Mouse (Mus musculus) lung, embryonic 14.5 days (tissue): ENCODE measurements around the gene Tubg1. TPM values are rescaled to one million over a fixed set of nuclear protein-coding genes. Genes with fewer than 3 reads are reported as not detected.

ENCODE experiments used
- ATAC-seq: fragments of 200-750 bp; cut with Nextera tagmentation; 2 replicates; pipeline ENCODE4 v1.8.0; 2017; ENCODE audit warnings: mild to moderate bottlenecking, moderate TSS enrichment, moderate library complexity; ENCODE audit not compliant: insufficient read depth
- DNase-seq: peaks from one replicate; pipeline ENCODE4 v3.0.0-alpha.2; 2015
- H3K27ac ChIP-seq: fragments of 300-500 bp; sonication (generic); 2 replicates; pipeline ENCODE4 v1.5.1; 2014; ENCODE audit warnings: low read depth, mild to moderate bottlenecking, moderate library complexity
- H3K27me3 ChIP-seq: fragments of 300-500 bp; sonication (generic); 2 replicates; pipeline ENCODE4 v1.6.1; 2014; ENCODE audit warnings: low read length, control low read depth; ENCODE audit not compliant: insufficient read depth
- H3K36me3 ChIP-seq: fragments of 300-500 bp; sonication (generic); 2 replicates; pipeline ENCODE4 v1.6.1; 2014; ENCODE audit warnings: control low read depth; ENCODE audit not compliant: insufficient read depth
- H3K4me1 ChIP-seq: fragments of 300-500 bp; sonication (generic); 2 replicates; pipeline ENCODE4 v1.6.1; 2014; ENCODE audit warnings: antibody characterized with exemption, control low read depth; ENCODE audit not compliant: insufficient read depth
- H3K4me2 ChIP-seq: fragments of 300-500 bp; sonication (generic); 2 replicates; pipeline ENCODE4 v1.6.1; 2014; ENCODE audit warnings: mild to moderate bottlenecking
- H3K4me3 ChIP-seq: fragments of 300-500 bp; sonication (generic); 2 replicates; pipeline ENCODE4 v1.5.1; 2014; ENCODE audit warnings: low read depth, low read length
- H3K9ac ChIP-seq: fragments of 300-500 bp; sonication (generic); 2 replicates; pipeline ENCODE4 v1.6.1; 2014
- H3K9me3 ChIP-seq: fragments of 300-500 bp; sonication (generic); 2 replicates; pipeline ENCODE4 v1.6.1; 2016; ENCODE audit warnings: low read depth, low read length, control low read depth
- CTCF ChIP-seq: IDR thresholded peaks from 2 replicates; pipeline ENCODE4 v1.5.1; 2016; ENCODE audit warnings: antibody characterized with exemption, low read depth
- WGBS: fragments of 180-500 bp; shearing (Covaris S2); extraction: QIAGEN DNeasy Blood & Tissue Kit; methylation state at CpG from one replicate; pipeline ENCODE4 v1.1.7; 2014; 5-methylcytosine and 5-hydroxymethylcytosine counted together
- polyA plus RNA-seq: library from polyadenylated mRNA; unstranded; fragments of >200 nt; fragmentation: Nextera tagmentation; extraction: Ambion mirVana; gene quantifications from 2 replicates; pipeline ENCODE4 v1.2.1, GENCODE M21; 2014

Gene Tubg1
- polyA plus RNA-seq, 1 experiment from 2014 or later = 96.0 TPM

GRCm38 (mm10) chr11:101140164-101140819 is 20.6 kb downstream of the Tubg1 start:
- Histone ChIP-seq H3K27me3 (peaks cover 9% of the 10 kb centered on the region; the same call in 1 of the 2 replicates), H3K27ac (peak overlapping the region; percentile 65; the same call in 1 of the 2 replicates), H3K4me2 (peak overlapping the region; percentile 57), H3K4me3 (peak overlapping the region; percentile 26), H3K9me3 (no peaks in the 10 kb centered on the region), H3K4me1 (peaks cover 11% of the 10 kb centered on the region), H3K36me3 (no peaks in the 10 kb centered on the region), H3K9ac (peak overlapping the region; percentile 41)
- 31% methylated on average over 27 of the region's 27 CpGs for WGBS
- no peak for TF ChIP-seq CTCF
- DNase-seq (peak; percentile 78), ATAC-seq (0 out of 2 replicates have a peak, but pooled peaks have one; percentile 22)

GRCm38 (mm10) chr11:101141088-101141487 is 21.4 kb downstream of the Tubg1 start:
- Histone ChIP-seq H3K27ac (peak overlapping the region; percentile 65; the same call in 1 of the 2 replicates), H3K9me3 (no peaks in the 10 kb centered on the region), H3K4me3 (no peak overlapping the region), H3K4me2 (no peak overlapping the region), H3K36me3 (no peaks in the 10 kb centered on the region), H3K4me1 (peaks cover 11% of the 10 kb centered on the region), H3K9ac (no peak overlapping the region), H3K27me3 (peaks cover 9% of the 10 kb centered on the region; the same call in 1 of the 2 replicates)
- no peak for TF ChIP-seq CTCF
- ATAC-seq (no peak), DNase-seq (no peak)
- WGBS = 74% methylated on average over 8 of the region's 8 CpGs

- Histone ChIP-seq H3K27me3 (peaks cover 9% of the 10 kb centered on the region; the same call in 1 of the 2 replicates), H3K27ac (no peak overlapping the region), H3K9me3 (no peaks in the 10 kb centered on the region), H3K4me2 (no peak overlapping the region), H3K9ac (no peak overlapping the region), H3K36me3 (no peaks in the 10 kb centered on the region), H3K4me1 (peaks cover 11% of the 10 kb centered on the region), H3K4me3 (no peak overlapping the region)
- no peak for ATAC-seq
- DNase-seq = no peak
- WGBS = 78% methylated on average over 10 of the region's 10 CpGs
- TF ChIP-seq CTCF = no peak
Observed at GRCm38 (mm10) chr11:101142215-101142967, 22.7 kb downstream of the Tubg1 start.

GRCm38 (mm10) chr11:101143338-101144225 is 23.8 kb downstream of the Tubg1 start:
- Histone ChIP-seq H3K9me3 (no peaks in the 10 kb centered on the region), H3K27ac (no peak overlapping the region)

GRCm38 (mm10) chr11:101146377-101146776 is 26.6 kb downstream of the Tubg1 start:
- no peaks in the 10 kb centered on the region for H3K36me3 ChIP-seq
- ATAC-seq (no peak), DNase-seq (no peak)
- H3K27ac ChIP-seq = no peak overlapping the region
- 25% methylated on average over 10 of the region's 10 CpGs for WGBS
- no peak overlapping the region for H3K9ac ChIP-seq
- no peak overlapping the region for H3K4me3 ChIP-seq
- no peak for TF ChIP-seq CTCF
- no peak overlapping the region for H3K4me2 ChIP-seq
- no peaks in the 10 kb centered on the region for H3K27me3 ChIP-seq
- 0 out of 2 replicates have a peak, but pooled peaks cover 4% of the 10 kb centered on the region for H3K4me1 ChIP-seq
- no peaks in the 10 kb centered on the region for H3K9me3 ChIP-seq

More at GRCm38 (mm10) chr11:101143338-101144225, 23.8 kb downstream of the Tubg1 start:
- Histone ChIP-seq H3K27me3 (peaks cover 9% of the 10 kb centered on the region; the same call in 1 of the 2 replicates), H3K4me3 (peak overlapping the region; percentile 24), H3K36me3 (no peaks in the 10 kb centered on the region), H3K4me1 (peaks cover 11% of the 10 kb centered on the region), H3K9ac (peak overlapping the region; percentile 40), H3K4me2 (peak overlapping the region; percentile 63)
- no peak for TF ChIP-seq CTCF
- WGBS = 19% methylated on average over 19 of the region's 19 CpGs
- peak; percentile 58; the same call in 1 of the 2 replicates for ATAC-seq
- DNase-seq = peak; percentile 73

GRCm38 (mm10) chr11:101148751-101149150 is 29.0 kb downstream of the Tubg1 start:
- DNase-seq = no peak
- WGBS = 64% methylated on average over 10 of the region's 10 CpGs
- H3K4me2 ChIP-seq = no peak overlapping the region
- no peak for ATAC-seq
- H3K9ac ChIP-seq = no peak overlapping the region
- no peaks in the 10 kb centered on the region for H3K27me3 ChIP-seq
- H3K4me1 ChIP-seq = 0 out of 2 replicates have a peak, but pooled peaks cover 4% of the 10 kb centered on the region
- no peaks in the 10 kb centered on the region for H3K36me3 ChIP-seq
- no peaks in the 10 kb centered on the region for H3K9me3 ChIP-seq
- peak overlapping the region; percentile 74; the same call in 1 of the 2 replicates for H3K27ac ChIP-seq
- TF ChIP-seq CTCF = no peak
- H3K4me3 ChIP-seq = no peak overlapping the region
